Mouse (Mus musculus) midbrain, embryonic 16.5 days (tissue): ENCODE data around the gene Ces1d. TPM values are rescaled to one million over a fixed set of nuclear protein-coding genes. Genes with fewer than 3 reads are reported as not detected.
"Not testable (repeated sequence)": the region's sequence is repeated elsewhere in the genome, so short reads cannot be mapped to it uniquely, and the experiment has no call there.

Source experiments
- ATAC-seq: fragments of 200-750 bp; cut with Nextera tagmentation; 2 replicates; pipeline ENCODE4 v1.8.0; 2017; ENCODE audit warnings: moderate TSS enrichment
- H3K27ac ChIP-seq: fragments of 300-500 bp; sonication (generic); 2 replicates; pipeline ENCODE4 v1.5.1; 2014; ENCODE audit warnings: mild to moderate bottlenecking, low read length, mixed read lengths
- H3K27me3 ChIP-seq: fragments of 300-500 bp; sonication (generic); 2 replicates; pipeline ENCODE4 v1.6.1; 2014; ENCODE audit warnings: low read depth, low read length, mixed read lengths; ENCODE audit not compliant: control insufficient read depth, insufficient read depth
- H3K36me3 ChIP-seq: fragments of 300-500 bp; sonication (generic); 2 replicates; pipeline ENCODE4 v1.6.1; 2014; ENCODE audit warnings: mild to moderate bottlenecking, low read length, moderate library complexity, mixed read lengths; ENCODE audit not compliant: control insufficient read depth, insufficient read depth
- H3K4me1 ChIP-seq: fragments of 300-500 bp; sonication (generic); 2 replicates; pipeline ENCODE4 v1.6.1; 2014; ENCODE audit warnings: mild to moderate bottlenecking, low read length, mixed read lengths; ENCODE audit not compliant: control insufficient read depth, insufficient read depth
- H3K4me2 ChIP-seq: fragments of 300-500 bp; sonication (generic); 2 replicates; pipeline ENCODE4 v1.6.1; 2014; ENCODE audit warnings: mild to moderate bottlenecking, low read length, mixed read lengths
- H3K4me3 ChIP-seq: fragments of 300-500 bp; sonication (generic); 2 replicates; pipeline ENCODE4 v1.5.1; 2014; ENCODE audit warnings: low read depth, mild to moderate bottlenecking, low read length, moderate library complexity, mixed read lengths
- H3K9ac ChIP-seq: fragments of 300-500 bp; sonication (generic); 2 replicates; pipeline ENCODE4 v1.6.1; 2014; ENCODE audit warnings: low read depth, low read length, mixed read lengths
- H3K9me3 ChIP-seq: fragments of 300-500 bp; sonication (generic); replicated peaks from 2 replicates; pipeline ENCODE4 v1.6.1; 2014; ENCODE audit warnings: mild to moderate bottlenecking, low read length, mixed read lengths; ENCODE audit not compliant: control insufficient read depth, poor library complexity, severe bottlenecking
- whole genome bisulfite sequencing: fragments of 180-500 bp; shearing (Covaris S2); extraction: QIAGEN DNeasy Blood & Tissue Kit; methylation state at CpG from one replicate; pipeline ENCODE4 v1.1.7; 2014; 5-methylcytosine and 5-hydroxymethylcytosine counted together
- polyA plus RNA-seq: library from polyadenylated mRNA; unstranded; fragments of >200 nt; fragmentation: Nextera tagmentation; extraction: Ambion mirVana; gene quantifications from 2 replicates; pipeline ENCODE4 v1.2.1, GENCODE M21; 2015

Ces1d gene
- 0.45 and 0.59 TPM in 2 replicates for polyA plus RNA-seq

- no peak within 1 kb of the TSS for H3K4me2 ChIP-seq
- WGBS, result 83% methylated on average over 8 of the region's 8 CpGs
- H3K9me3 ChIP-seq, result no peaks in the 10 kb centered on the region
- ATAC-seq, result no peak
- H3K36me3 ChIP-seq, result no peaks in the 10 kb centered on the region
- no peak within 1 kb of the TSS for H3K27ac ChIP-seq
- no peaks in the 10 kb centered on the region for H3K27me3 ChIP-seq
- H3K9ac ChIP-seq, result no peak within 1 kb of the TSS
- no peak within 1 kb of the TSS for H3K4me3 ChIP-seq
- H3K4me1 ChIP-seq, result no peaks in the 10 kb centered on the region
Observed at GRCm38 (mm10) chr8:93197685-93198525, at the start of gene Ces1d. TSS of gene Ces1d (minus strand) at chr8:93197838.

- Histone ChIP-seq H3K4me3 (no peak overlapping the region), H3K4me2 (no peak overlapping the region), H3K27me3 (no peaks in the 10 kb centered on the region), H3K4me1 (no peaks in the 10 kb centered on the region), H3K36me3 (no peaks in the 10 kb centered on the region), H3K9me3 (no peaks in the 10 kb centered on the region), H3K9ac (no peak overlapping the region), H3K27ac (no peak overlapping the region)
- WGBS, result 96% methylated on average over 2 of the region's 2 CpGs
- ATAC-seq, result no peak
Observed at GRCm38 (mm10) chr8:93246057-93246456, 48.4 kb upstream of the Ces1d start.

GRCm38 (mm10) chr8:93239884-93240283, 42.2 kb upstream of the Ces1d start:
- no peak for ATAC-seq
- H3K4me1 ChIP-seq, result no peaks in the 10 kb centered on the region
- no peaks in the 10 kb centered on the region for H3K27me3 ChIP-seq
- no peak overlapping the region for H3K4me3 ChIP-seq
- no peak overlapping the region for H3K27ac ChIP-seq
- H3K9ac ChIP-seq, result no peak overlapping the region
- H3K4me2 ChIP-seq, result no peak overlapping the region
- H3K9me3 ChIP-seq, result no peaks in the 10 kb centered on the region
- H3K36me3 ChIP-seq, result no peaks in the 10 kb centered on the region

GRCm38 (mm10) chr8:93235681-93236080, 38.0 kb upstream of the Ces1d start:
- no peaks in the 10 kb centered on the region for H3K4me1 ChIP-seq
- WGBS, result 69% methylated on average over 1 of the region's 1 CpGs
- ATAC-seq, result no peak

GRCm38 (mm10) chr8:93234706-93235105, 37.1 kb upstream of the Ces1d start:
- no peak overlapping the region for H3K4me3 ChIP-seq
- no peak overlapping the region for H3K27ac ChIP-seq
- no peaks in the 10 kb centered on the region for H3K36me3 ChIP-seq
- no peak overlapping the region for H3K4me2 ChIP-seq
- no peaks in the 10 kb centered on the region for H3K27me3 ChIP-seq
- 98% methylated on average over 1 of the region's 1 CpGs for WGBS
- no peaks in the 10 kb centered on the region for H3K9me3 ChIP-seq
- H3K9ac ChIP-seq, result no peak overlapping the region
- ATAC-seq, result no peak
- H3K4me1 ChIP-seq, result no peaks in the 10 kb centered on the region

More at GRCm38 (mm10) chr8:93235681-93236080, 38.0 kb upstream of the Ces1d start:
- Histone ChIP-seq H3K27ac (no peak overlapping the region), H3K27me3 (no peaks in the 10 kb centered on the region), H3K9me3 (no peaks in the 10 kb centered on the region), H3K36me3 (no peaks in the 10 kb centered on the region), H3K9ac (no peak overlapping the region), H3K4me2 (no peak overlapping the region), H3K4me3 (no peak overlapping the region)

- H3K4me3 ChIP-seq, result no peak overlapping the region
- no peaks in the 10 kb centered on the region for H3K9me3 ChIP-seq
- no peak for ATAC-seq
- no peaks in the 10 kb centered on the region for H3K4me1 ChIP-seq
- no peak overlapping the region for H3K9ac ChIP-seq
- H3K4me2 ChIP-seq, result no peak overlapping the region
- H3K27me3 ChIP-seq, result no peaks in the 10 kb centered on the region
- H3K27ac ChIP-seq, result no peak overlapping the region
- no peaks in the 10 kb centered on the region for H3K36me3 ChIP-seq
- WGBS, result 91% methylated on average over 6 of the region's 6 CpGs
Observed at GRCm38 (mm10) chr8:93234068-93234467, 36.4 kb upstream of the Ces1d start.

GRCm38 (mm10) chr8:93229446-93229845, 31.8 kb upstream of the Ces1d start, which contains the start of gene Ces1e:
TSS of gene Ces1e (minus strand) at chr8:93229619.
- no peak for ATAC-seq
- no peak within 1 kb of the TSS for H3K4me2 ChIP-seq
- H3K27me3 ChIP-seq, result no peaks in the 10 kb centered on the region

GRCm38 (mm10) chr8:93228673-93229370, 31.2 kb upstream of the Ces1d start:
- no peak overlapping the region for H3K4me2 ChIP-seq
- H3K9ac ChIP-seq, result no peak overlapping the region
- no peak overlapping the region for H3K4me3 ChIP-seq
- no peaks in the 10 kb centered on the region for H3K27me3 ChIP-seq
- no peak for ATAC-seq
- no peaks in the 10 kb centered on the region for H3K9me3 ChIP-seq
- H3K36me3 ChIP-seq, result no peaks in the 10 kb centered on the region
- 66% methylated on average over 11 of the region's 11 CpGs for WGBS
- no peak overlapping the region for H3K27ac ChIP-seq
- H3K4me1 ChIP-seq, result no peaks in the 10 kb centered on the region

More at GRCm38 (mm10) chr8:93229446-93229845, 31.8 kb upstream of the Ces1d start, which contains the start of gene Ces1e:
- Histone ChIP-seq H3K4me3 (no peak within 1 kb of the TSS), H3K4me1 (no peaks in the 10 kb centered on the region), H3K36me3 (no peaks in the 10 kb centered on the region), H3K27ac (no peak within 1 kb of the TSS), H3K9me3 (no peaks in the 10 kb centered on the region), H3K9ac (no peak within 1 kb of the TSS)

- not testable (repeated sequence) for H3K36me3 ChIP-seq, H3K4me3 ChIP-seq, H3K4me1 ChIP-seq, ATAC-seq, H3K4me2 ChIP-seq, H3K9me3 ChIP-seq, H3K9ac ChIP-seq, H3K27ac ChIP-seq, H3K27me3 ChIP-seq
- WGBS, result 94% methylated on average over 1 of the region's 1 CpGs
Observed at GRCm38 (mm10) chr8:93226471-93226870, 28.8 kb upstream of the Ces1d start.
